ENCODE assay signal across 8 mouse cellular contexts in the genomic region with DNA sequence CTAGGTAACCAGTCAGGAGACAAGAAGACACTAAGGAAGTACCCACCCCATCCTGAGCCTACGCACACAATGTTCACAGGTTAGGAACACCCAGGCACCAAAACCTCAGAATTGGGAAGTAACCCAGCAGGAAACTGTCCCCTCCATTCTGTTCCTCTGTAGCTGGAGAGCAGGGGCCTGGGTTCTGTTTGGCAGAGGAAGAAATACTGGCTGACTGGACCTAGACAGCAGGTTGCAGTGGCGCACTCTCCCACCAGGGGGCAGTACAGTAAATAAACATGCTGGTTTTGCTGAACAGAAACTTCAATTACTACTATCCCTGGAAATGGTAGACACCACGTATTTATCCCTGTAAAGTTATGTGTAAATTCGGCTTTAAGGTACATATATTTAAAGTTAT. TPM values are rescaled to one million over a fixed set of nuclear protein-coding genes. Genes with fewer than 3 reads are reported as not detected.
DNase-seq lines count a peak whose midpoint lies in the region; ATAC-seq and TF ChIP-seq lines count a peak whose summit lies in the region.

No protein-coding gene starts in this region.

- H3K4me3 ChIP-seq in testis, adult 2 months (ENCODE audit: control insufficient read depth, low read depth, low read length), result no peak overlapping the region
- H3K4me3 ChIP-seq in lung, adult 2 months (replicated peaks; ENCODE audit: extremely low read depth, low read depth, low read length), result no peak overlapping the region

- DNase-seq in testis, postnatal 14 days (ENCODE audit: low spot score), result no peak
- peak; percentile 50 for DNase-seq in adrenal gland, adult 8-10 months
- DNase-seq in embryo, embryonic 9.5 days (ENCODE audit: extremely low spot score), result peak; percentile 66
- DNase-seq in kidney, postnatal 14 days, result peak; percentile 82
- DNase-seq in lung, adult 2 months, result peak; percentile 78
- DNase-seq in right cerebral cortex, postnatal 10 days (ENCODE audit: low spot score in 2 of 2), result peak; percentile 65 to 85

- no peaks in the 10 kb centered on the region; the same call in 1 of the 2 replicates for H3K4me1 ChIP-seq in testis, adult 2 months (ENCODE audit: control insufficient read depth, insufficient read depth, low read length)
- peaks cover 14% of the 10 kb centered on the region for H3K4me1 ChIP-seq in lung, adult 2 months (ENCODE audit: control insufficient read depth, insufficient read depth, low read length)

- no peak for TF ChIP-seq POLR2A in testis, adult 2 months (IDR thresholded peaks at IDR 0.05; ENCODE audit: control insufficient read depth, low read depth, low read length)
- TF ChIP-seq POLR2A in lung, adult 2 months (IDR thresholded peaks at IDR 0.05; ENCODE audit: borderline replicate concordance, extremely low read depth, low read depth, low read length), result no peak

- H3K27ac ChIP-seq in testis, adult 2 months (ENCODE audit: control insufficient read depth, insufficient read depth, low read depth, low read length), result no peak overlapping the region

- no peaks in the 10 kb centered on the region for H3K27me3 ChIP-seq in testis, adult 2 months (ENCODE audit: control insufficient read depth, insufficient read depth, low read length)

- no peaks in the 10 kb centered on the region for H3K36me3 ChIP-seq in testis, adult 2 months (ENCODE audit: control insufficient read depth, insufficient read depth, low read length)

- TF ChIP-seq CTCF in testis, adult 2 months (IDR thresholded peaks at IDR 0.05; ENCODE audit: control insufficient read depth, insufficient read depth, insufficient replicate concordance, low read depth, low read length), result peak; percentile 88; the same call in 1 of the 2 replicates
- TF ChIP-seq CTCF in lung, adult 2 months (IDR thresholded peaks at IDR 0.05; ENCODE audit: insufficient read depth, low read length), result peak; percentile 94

- 15% methylated on average over 4 of the region's 4 CpGs for WGBS in lung, adult 2 months

- no peak for ATAC-seq in erythroblast, adult 5-6 weeks (replicated peaks; ENCODE audit: low FRiP score, poor library complexity, severe bottlenecking)

RNA-seq across cellular contexts. Expression of a gene that starts 7.1 kb away (rescaled TPM):
- polyA plus RNA-seq in testis, adult 2 months (2012; rRNA removed), result 0.59 and 0.72 TPM in 2 replicates
- total RNA-seq in adrenal gland, adult 8-10 months (2022), result 10 to 100 TPM; 34.2 to 35.9 (median 35.1) TPM
- polyA plus RNA-seq in lung, adult 2 months (2012; rRNA removed), result 38.3 and 39.4 TPM in 2 replicates
- total RNA-seq in erythroblast, adult 5-6 weeks (2015; ENCODE audit: low replicate concordance), result 0.63 and 1.3 TPM in 2 replicates
- 1.8 and 2.2 TPM in 2 replicates for total RNA-seq in erythroblast, adult 5-6 weeks (2017; ENCODE audit: low replicate concordance)

RNA-seq across cellular contexts. Expression of a gene that starts 10.8 kb away (rescaled TPM):
- 1.2 and 1.7 TPM in 2 replicates for polyA plus RNA-seq in testis, adult 2 months (2012; rRNA removed)
- total RNA-seq in adrenal gland, adult 8-10 months (2022), result 10 to 100 TPM in 2 of 4 experiments, 1 to 10 TPM in 2; 4.4 to 21.5 (median 11.4) TPM
- polyA plus RNA-seq in lung, adult 2 months (2012; rRNA removed), result 12.9 and 16.9 TPM in 2 replicates
- total RNA-seq in erythroblast, adult 5-6 weeks (2015; ENCODE audit: low replicate concordance), result not detected in 2 replicates
- total RNA-seq in erythroblast, adult 5-6 weeks (2017; ENCODE audit: low replicate concordance), result not detected in 2 replicates

Comparison
In these comparisons a context has a peak if more than half of its experiments do, and no peak if none do; other contexts are left out.
1. RNA of a gene that starts 7.1 kb away (total RNA-seq): 34.2 to 35.9 TPM in adrenal gland, adult 8-10 months; 0.63 to 2.2 TPM in erythroblast, adult 5-6 weeks; every median in the first group is over 10 times any median in the second.
2. RNA of a gene that starts 10.8 kb away (total RNA-seq): 4.4 to 21.5 TPM in adrenal gland, adult 8-10 months; not detected in erythroblast, adult 5-6 weeks; every median in the first group is over 4 times any median in the second.